Mouse (Mus musculus) lung, postnatal 0 days (tissue): ENCODE data around the gene 1700008O03Rik.

Source experiments
- CTCF ChIP-seq: IDR thresholded peaks from 2 replicates; pipeline ENCODE4 v1.5.1; 2016; ENCODE audit warnings: antibody characterized with exemption, mild to moderate bottlenecking
- EP300 ChIP-seq: IDR thresholded peaks from 2 replicates; pipeline ENCODE4 v1.6.1; 2016; ENCODE audit warnings: antibody characterized with exemption, mild to moderate bottlenecking, control low read depth

- TF ChIP-seq CTCF = no peak
- TF ChIP-seq EP300 = no peak
Observed at GRCm38 (mm10) chr7:44351881-44352749, 33.5 kb downstream of the 1700008O03Rik start.
